Mouse (Mus musculus): ENCODE measurements around the gene Bhlha15.

The Bhlha15 gene

GRCm38 (mm10) chr5:144234714-144235113 is 44.6 kb downstream of the Bhlha15 start:
- no peak for DNase-seq

- no peak for DNase-seq
These were observed 48.9 kb downstream of the Bhlha15 start for GRCm38 (mm10) chr5:144238969-144239368.

Data from thymus, adult 18-20 months (tissue).